ENCODE assay signal across 8 mouse cellular contexts in the genomic region with DNA sequence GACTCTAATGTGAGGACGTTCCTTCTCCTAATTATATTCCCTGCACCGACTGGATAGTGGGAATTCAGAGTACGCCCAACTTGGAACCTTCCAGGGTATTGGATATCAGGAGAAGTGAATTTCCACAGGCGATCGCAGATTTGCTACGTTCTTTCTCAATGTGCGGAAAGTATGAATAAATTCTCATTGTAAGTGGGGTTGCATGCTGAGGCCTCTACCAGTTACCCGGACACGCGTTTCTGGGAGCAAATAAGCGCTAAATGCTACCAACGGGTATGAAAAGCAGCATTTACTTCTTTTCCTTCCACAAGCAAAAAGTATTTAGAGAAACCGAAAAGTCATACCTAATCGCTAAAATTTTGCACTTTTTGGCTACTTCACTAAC. TPM values are rescaled to one million over a fixed set of nuclear protein-coding genes. Genes with fewer than 3 reads are reported as not detected.
DNase-seq lines count a peak whose midpoint lies in the region; ATAC-seq and TF ChIP-seq lines count a peak whose summit lies in the region.

No protein-coding gene starts in this region.

- H3K4me1 ChIP-seq in cerebellum, adult 2 months (ENCODE audit: control insufficient read depth, insufficient read depth, low read length) = peaks cover 11% of the 10 kb centered on the region
- H3K4me1 ChIP-seq in liver, embryonic 12.5 days = peaks cover 68% of the 10 kb centered on the region

- peak overlapping the region; percentile 93 for H3K4me2 ChIP-seq in liver, embryonic 12.5 days

- no peak for DNase-seq in cerebellum, adult 2 months
- DNase-seq in cerebellum, adult 11-12 months = no peak
- DNase-seq in thymus, postnatal 0 days (ENCODE audit: low spot score) = peak; percentile 32
- DNase-seq in thymus, postnatal 14 days = no peak
- DNase-seq in spleen, postnatal 14 days (ENCODE audit: low spot score in 2 of 2) = no peak
- no peak for DNase-seq in left cerebral cortex, adult 18-20 months (ENCODE audit: low spot score in 2 of 2)
- DNase-seq in thymus, adult 18-20 months = no peak

- H3K9me3 ChIP-seq in liver, embryonic 12.5 days (replicated peaks) = no peaks in the 10 kb centered on the region

- H3K27ac ChIP-seq in cerebellum, adult 2 months (ENCODE audit: insufficient read depth, low read length) = peak overlapping the region; percentile 35; the same call in 1 of the 2 replicates
- H3K27ac ChIP-seq in liver, embryonic 12.5 days = peak overlapping the region; percentile 95

- no peak for TF ChIP-seq POLR2A in cerebellum, adult 2 months (IDR thresholded peaks at IDR 0.05; ENCODE audit: borderline replicate concordance, insufficient read depth, low read length)

- TF ChIP-seq CTCF in cerebellum, adult 2 months (IDR thresholded peaks at IDR 0.05; ENCODE audit: borderline replicate concordance, insufficient read depth, low read depth, low read length) = no peak

- H3K27me3 ChIP-seq in cerebellum, adult 2 months (ENCODE audit: control insufficient read depth, insufficient read depth, low read length) = no peaks in the 10 kb centered on the region
- H3K27me3 ChIP-seq in liver, embryonic 12.5 days (replicated peaks) = no peaks in the 10 kb centered on the region

- peak overlapping the region; percentile 96 for H3K9ac ChIP-seq in liver, embryonic 12.5 days

- WGBS in cerebellum, adult 2 months = under 1% methylated on average over 14 of the region's 14 CpGs
- WGBS in liver, embryonic 12.5 days (ENCODE audit: insufficient replicate concordance) = 1% methylated on average over 14 of the region's 14 CpGs

- ATAC-seq in liver, embryonic 12.5 days = no peak

- H3K36me3 ChIP-seq in liver, embryonic 12.5 days = no peaks in the 10 kb centered on the region

- H3K4me3 ChIP-seq in cerebellum, adult 2 months (replicated peaks; ENCODE audit: insufficient read depth, low read depth, low read length) = peak overlapping the region; percentile 73
- peak overlapping the region; percentile 97 for H3K4me3 ChIP-seq in liver, embryonic 12.5 days

RNA-seq across cellular contexts. Expression of a gene that starts 1.2 kb away (rescaled TPM):
- polyA plus RNA-seq in cerebellum, adult 2 months (2012; rRNA removed) = 16.6 and 18.6 TPM in 2 replicates
- polyA plus RNA-seq in thymus, postnatal 0 days (2015; fragmentation: Nextera tagmentation; extraction: Ambion mirVana) = 5.8 and 9.3 TPM in 2 replicates
- polyA plus RNA-seq in liver, embryonic 12.5 days (2016; fragmentation: Nextera tagmentation; extraction: Ambion mirVana) = 9.1 and 9.2 TPM in 2 replicates
- total RNA-seq in left cerebral cortex, adult 18-20 months (2021) = 10 to 100 TPM; 58.4 to 60.6 TPM
